Mouse (Mus musculus) spleen, adult 2 months (tissue): ENCODE data around the gene Ptp4a2. TPM values are rescaled to one million over a fixed set of nuclear protein-coding genes. Genes with fewer than 3 reads are reported as not detected.

ENCODE experiments used
- DNase-seq, 2 experiments: peaks; one replicate each; pipeline versions ENCODE4 v3.0.0 to v3.0.0-alpha.2; 2012 to 2021; ENCODE audit warnings: low spot score in 2 of 2, low read depth in 1 of 2
- H3K27ac ChIP-seq: fragments of 200-500 bp; 2 replicates; pipeline ENCODE4 v1.5.1; 2012; ENCODE audit warnings: low read length, inconsistent platforms; ENCODE audit not compliant: insufficient read depth
- H3K27me3 ChIP-seq: fragments of 200-500 bp; 2 replicates; pipeline ENCODE4 v1.6.1; 2012; ENCODE audit warnings: mild to moderate bottlenecking, moderate library complexity, low read length, inconsistent platforms; ENCODE audit not compliant: control insufficient read depth, insufficient read depth
- H3K36me3 ChIP-seq: fragments of 200-500 bp; 2 replicates; pipeline ENCODE4 v1.6.1; 2012; ENCODE audit warnings: mild to moderate bottlenecking, low read length, inconsistent platforms; ENCODE audit not compliant: control insufficient read depth, insufficient read depth
- H3K4me1 ChIP-seq: fragments of 200-500 bp; 2 replicates; pipeline ENCODE4 v1.6.1; 2011; ENCODE audit warnings: inconsistent platforms; ENCODE audit not compliant: control insufficient read depth, insufficient read depth, insufficient read length
- H3K4me3 ChIP-seq: fragments of 200-500 bp; 2 replicates; pipeline ENCODE4 v1.5.1; 2011; ENCODE audit warnings: mild to moderate bottlenecking, inconsistent platforms; ENCODE audit not compliant: insufficient read depth, insufficient read length; ENCODE audit errors: extremely low read depth
- CTCF ChIP-seq: fragments of 200-500 bp; IDR thresholded peaks from 2 replicates; pipeline ENCODE4 v1.5.1; 2011; ENCODE audit warnings: mild to moderate bottlenecking, inconsistent platforms; ENCODE audit not compliant: insufficient read depth, insufficient read length, insufficient replicate concordance; ENCODE audit errors: extremely low read depth
- POLR2A ChIP-seq: fragments of 200-500 bp; IDR thresholded peaks from 2 replicates; pipeline ENCODE4 v1.6.1; 2011; ENCODE audit warnings: low read depth, low read length, inconsistent platforms
- WGBS: fragments of 180-500 bp; shearing (Covaris S2); methylation state at CpG from one replicate; pipeline ENCODE4 v1.1.7; 2018; 5-methylcytosine and 5-hydroxymethylcytosine counted together
- polyA plus RNA-seq: library from polyadenylated mRNA; depleted of rRNA; stranded (reverse); fragments of >200 nt; gene quantifications from 2 replicates; pipeline ENCODE4 v1.2.3, GENCODE M21; 2012

Ptp4a2 gene
- polyA plus RNA-seq, 1 experiment: 51.1 TPM

DNA sequence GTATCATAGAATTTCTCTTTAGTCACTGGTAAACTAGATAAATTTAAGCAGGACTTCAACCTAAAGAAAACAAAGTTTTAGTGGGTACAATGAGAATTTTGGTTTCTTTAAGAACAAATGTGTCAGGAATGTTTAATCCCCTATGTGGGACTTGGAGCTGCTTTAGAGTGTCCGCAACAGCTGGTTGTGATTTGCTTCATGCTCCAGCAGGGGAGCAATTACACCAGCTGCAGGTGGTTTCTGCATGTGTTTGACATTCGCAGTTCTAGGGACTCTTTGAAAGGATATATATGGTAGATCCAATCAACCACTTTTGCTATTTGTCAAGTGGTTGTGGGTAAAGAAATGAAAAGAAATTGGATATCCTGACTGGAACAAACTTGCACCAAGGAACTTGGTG, 39.5 kb downstream of the Ptp4a2 start:
- Histone ChIP-seq H3K27ac (no peak overlapping the region), H3K4me1 (no peaks in the 10 kb centered on the region), H3K36me3 (peaks cover 30% of the 10 kb centered on the region), H3K4me3 (no peak overlapping the region), H3K27me3 (no peaks in the 10 kb centered on the region)
- no peak for DNase-seq
- TF ChIP-seq CTCF (no peak), POLR2A (no peak)
- 91% methylated on average over 2 of the region's 2 CpGs for WGBS

DNA sequence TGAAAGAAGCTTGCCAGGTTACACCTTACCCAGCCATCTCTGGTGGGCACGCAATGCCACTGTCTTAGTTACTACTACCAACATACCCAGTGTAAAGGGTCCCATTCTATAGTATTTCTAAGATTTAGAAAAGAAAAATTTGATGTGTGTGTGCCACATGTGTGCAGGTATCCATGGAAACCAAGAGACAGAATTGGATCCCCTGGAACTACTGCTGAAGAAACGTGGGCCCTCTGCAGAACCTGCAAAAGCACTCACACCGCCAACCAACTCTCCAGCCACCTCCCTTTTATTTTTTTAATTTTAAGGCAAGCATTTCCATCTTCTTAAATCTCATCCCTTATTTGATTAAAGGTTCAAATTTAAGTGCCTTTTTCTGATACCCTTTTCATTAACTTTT, 40.8 kb downstream of the Ptp4a2 start:
- H3K4me3 ChIP-seq: no peak overlapping the region
- H3K36me3 ChIP-seq: peaks cover 23% of the 10 kb centered on the region
- peak overlapping the region; percentile 2; the same call in 1 of the 2 replicates for H3K27ac ChIP-seq
- no peak for TF ChIP-seq CTCF
- DNase-seq: no peak
- no peaks in the 10 kb centered on the region for H3K4me1 ChIP-seq
- no peaks in the 10 kb centered on the region for H3K27me3 ChIP-seq
- 83% methylated on average over 3 of the region's 3 CpGs for WGBS

DNA sequence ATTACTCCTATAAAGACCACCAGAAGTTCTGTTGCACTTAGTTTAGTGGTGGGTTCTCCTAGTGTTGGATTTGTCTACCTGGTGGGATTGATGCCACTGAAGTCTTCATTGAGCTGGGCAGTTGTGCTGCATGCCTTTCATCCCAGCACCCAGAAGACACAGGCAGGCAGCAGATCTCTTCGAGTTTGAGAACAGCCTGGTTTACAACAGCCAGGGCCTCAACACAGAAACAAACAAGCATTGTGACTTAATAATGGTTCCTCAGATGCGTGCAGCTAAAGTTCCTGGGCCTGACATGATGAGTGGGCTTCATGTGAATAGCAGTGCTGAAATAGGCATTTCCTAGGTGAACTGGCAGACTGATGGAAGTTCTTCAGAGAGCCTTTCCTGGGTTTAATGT, 42.0 kb downstream of the Ptp4a2 start:
- Histone ChIP-seq H3K4me3 (no peak overlapping the region), H3K36me3 (peaks cover 18% of the 10 kb centered on the region), H3K27ac (no peak overlapping the region), H3K27me3 (no peaks in the 10 kb centered on the region), H3K4me1 (no peaks in the 10 kb centered on the region)
- no peak for DNase-seq
- WGBS: 79% methylated on average over 2 of the region's 2 CpGs
- TF ChIP-seq POLR2A (no peak), CTCF (no peak)

DNA sequence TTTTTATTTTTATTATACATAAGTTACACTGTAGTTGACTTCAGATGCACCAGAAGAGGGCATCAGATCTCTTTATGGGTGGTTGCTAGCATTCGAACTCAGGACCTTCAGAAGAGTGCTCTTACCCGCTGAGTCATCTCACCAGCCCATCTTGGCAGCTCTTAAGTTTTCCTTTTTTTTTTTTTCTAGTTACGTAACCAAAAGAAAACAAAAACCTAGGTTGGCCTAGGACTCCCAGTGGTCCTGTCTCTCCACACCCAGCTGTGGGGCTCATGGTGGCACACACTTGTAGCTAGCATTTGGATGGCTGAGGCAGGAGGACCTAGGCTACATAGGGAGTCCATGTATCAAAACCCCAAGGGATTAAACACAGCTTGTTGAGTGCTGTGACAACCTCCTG, 43.0 kb downstream of the Ptp4a2 start:
- Histone ChIP-seq H3K27ac (no peak overlapping the region), H3K4me3 (no peak overlapping the region), H3K4me1 (no peaks in the 10 kb centered on the region), H3K36me3 (peaks cover 13% of the 10 kb centered on the region), H3K27me3 (no peaks in the 10 kb centered on the region)
- 75% methylated on average over 3 of the region's 3 CpGs for WGBS
- TF ChIP-seq CTCF: no peak
- no peak for TF ChIP-seq POLR2A
- no peak for DNase-seq

DNA sequence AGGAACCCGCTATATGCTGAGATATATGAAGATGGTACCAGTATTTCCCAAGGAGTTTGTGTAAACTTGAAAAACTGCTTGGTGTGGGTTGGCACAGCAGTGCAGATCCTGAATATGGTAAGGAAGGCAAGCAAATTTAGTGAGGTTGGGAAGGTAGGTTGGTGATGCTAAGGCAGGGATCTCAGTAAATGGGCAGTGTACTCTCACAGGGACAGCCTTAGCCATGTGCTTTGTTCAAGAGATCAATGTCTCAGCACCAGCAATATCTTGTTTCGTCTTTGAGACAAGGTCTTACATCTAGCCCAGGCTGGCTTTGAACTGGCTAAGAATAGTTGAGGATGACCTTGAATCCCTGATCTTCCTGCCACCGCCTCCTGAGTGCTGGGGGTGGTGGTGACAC, 43.6 kb downstream of the Ptp4a2 start:
- no peak overlapping the region for H3K27ac ChIP-seq
- H3K4me1 ChIP-seq: no peaks in the 10 kb centered on the region
- no peak overlapping the region for H3K4me3 ChIP-seq
- WGBS: 88% methylated on average over 3 of the region's 3 CpGs
- peaks cover 10% of the 10 kb centered on the region for H3K36me3 ChIP-seq
- no peak for DNase-seq
- no peaks in the 10 kb centered on the region for H3K27me3 ChIP-seq
- no peak for TF ChIP-seq CTCF
- no peak for TF ChIP-seq POLR2A

DNA sequence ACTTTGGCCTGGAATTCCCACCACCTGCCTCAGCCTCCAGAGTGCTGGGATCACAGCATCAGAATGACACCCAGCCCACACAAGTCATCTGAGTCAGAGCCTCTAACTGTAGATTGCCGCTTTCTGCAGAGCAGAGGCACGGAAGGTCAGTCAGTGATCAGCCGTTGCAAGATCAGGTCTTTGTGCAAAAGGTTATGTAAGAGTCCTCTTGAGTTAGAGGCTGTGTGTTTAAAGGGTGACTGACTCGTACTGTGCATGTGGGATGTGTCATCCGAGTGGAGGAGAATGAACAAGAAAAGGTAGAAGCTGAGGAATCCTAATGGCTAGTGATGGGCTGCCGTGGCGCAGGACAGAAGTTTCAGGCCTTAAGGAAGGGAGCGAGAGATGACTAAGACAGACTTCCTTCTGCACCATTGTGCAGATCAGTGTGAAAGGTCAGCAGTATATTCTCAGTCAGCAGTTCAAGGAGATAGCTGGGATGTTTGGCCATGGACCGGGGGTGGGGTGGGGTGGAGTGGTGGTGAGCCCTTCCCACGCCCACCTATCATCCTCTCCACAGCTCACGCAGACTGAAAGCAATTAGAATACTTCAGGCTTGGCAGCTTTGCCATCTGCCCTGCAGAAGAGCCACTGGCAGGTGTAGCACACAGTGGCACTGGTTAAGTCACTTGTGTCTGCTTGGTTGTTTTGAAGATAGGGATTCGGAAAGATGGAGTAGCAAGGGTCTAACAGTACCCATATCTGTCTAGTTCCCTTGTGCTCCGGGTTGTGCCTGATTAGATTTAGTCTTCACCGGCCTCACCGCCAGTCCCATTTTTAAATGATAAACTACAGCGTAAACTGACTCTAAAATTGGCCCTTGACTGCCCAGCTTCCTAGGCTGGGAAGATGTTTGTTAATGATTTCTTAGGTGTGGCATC, 44.3 kb downstream of the Ptp4a2 start:
- no peak for DNase-seq
- Histone ChIP-seq H3K27ac (no peak overlapping the region), H3K4me1 (no peaks in the 10 kb centered on the region; the same call in 1 of the 2 replicates), H3K36me3 (peaks cover 8% of the 10 kb centered on the region), H3K27me3 (no peaks in the 10 kb centered on the region), H3K4me3 (no peak overlapping the region)
- TF ChIP-seq CTCF (no peak), POLR2A (no peak)
- WGBS: 73% methylated on average over 16 of the region's 16 CpGs

DNA sequence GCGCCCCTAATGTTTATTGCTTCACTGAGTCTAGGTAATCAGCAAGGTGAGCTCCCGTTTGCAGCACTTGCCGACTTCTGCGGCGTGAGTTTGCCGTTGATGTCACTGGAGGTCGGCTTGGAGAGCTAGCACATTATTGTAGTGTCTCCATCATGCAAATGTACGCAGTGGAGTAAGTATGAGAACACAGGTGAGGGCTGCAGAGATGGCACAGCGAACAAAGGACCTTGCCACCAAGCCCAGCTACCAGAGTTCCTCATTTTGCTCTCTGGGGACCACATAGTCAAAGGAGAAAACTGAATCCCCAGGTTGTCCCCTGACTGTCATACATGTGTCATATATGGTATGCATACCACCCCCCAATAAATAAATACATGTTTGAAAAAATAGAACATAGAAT, 49.4 kb downstream of the Ptp4a2 start:
- 56% methylated on average over 9 of the region's 9 CpGs for WGBS
- TF ChIP-seq CTCF (no peak), POLR2A (no peak)

More for the DNA sequence above, 49.4 kb downstream of the Ptp4a2 start:
- Histone ChIP-seq H3K36me3 (no peaks in the 10 kb centered on the region), H3K4me1 (peaks cover 8% of the 10 kb centered on the region; the same call in 1 of the 2 replicates), H3K27ac (peak overlapping the region; percentile 33; the same call in 1 of the 2 replicates), H3K27me3 (no peaks in the 10 kb centered on the region), H3K4me3 (no peak overlapping the region)
- peak; percentile 46 to 54 for DNase-seq
